Mouse (Mus musculus) testis, adult 2 months (tissue): ENCODE data around the gene Igfals.

Experiments
- CTCF ChIP-seq: fragments of 200-500 bp; IDR thresholded peaks from 2 replicates; pipeline ENCODE4 v1.5.1; 2012; ENCODE audit warnings: low read depth, mild to moderate bottlenecking, inconsistent platforms, low read length, moderate library complexity; ENCODE audit not compliant: control insufficient read depth, insufficient read depth, insufficient replicate concordance
- POLR2A ChIP-seq: fragments of 200-500 bp; IDR thresholded peaks from 2 replicates; pipeline ENCODE4 v1.6.1; 2012; ENCODE audit warnings: low read depth, mild to moderate bottlenecking, inconsistent platforms, low read length, moderate library complexity; ENCODE audit not compliant: control insufficient read depth

- TF ChIP-seq CTCF (no peak), POLR2A (no peak)
These were observed at the start of gene Igfals for GRCm38 (mm10) chr17:24865776-24866175.
